Mouse (Mus musculus): ENCODE measurements around the gene Vmn1r73.

The Vmn1r73 gene

GRCm38 (mm10) chr7:11729966-11730365 lies at the start of gene Vmn1r73:
Gene Vmn1r73, plus strand, starts transcription at chr7:11730266.
- DNase-seq (ENCODE audit: low read depth, low spot score), result no peak
